Mouse (Mus musculus) spleen, adult 2 months (tissue): ENCODE measurements around the gene Tshz3.

Experiments used
- CTCF ChIP-seq: fragments of 200-500 bp; IDR thresholded peaks from 2 replicates; pipeline ENCODE4 v1.5.1; 2011; ENCODE audit warnings: mild to moderate bottlenecking, inconsistent platforms; ENCODE audit not compliant: insufficient read depth, insufficient read length, insufficient replicate concordance; ENCODE audit errors: extremely low read depth
- POLR2A ChIP-seq: fragments of 200-500 bp; IDR thresholded peaks from 2 replicates; pipeline ENCODE4 v1.6.1; 2011; ENCODE audit warnings: low read depth, low read length, inconsistent platforms

DNA sequence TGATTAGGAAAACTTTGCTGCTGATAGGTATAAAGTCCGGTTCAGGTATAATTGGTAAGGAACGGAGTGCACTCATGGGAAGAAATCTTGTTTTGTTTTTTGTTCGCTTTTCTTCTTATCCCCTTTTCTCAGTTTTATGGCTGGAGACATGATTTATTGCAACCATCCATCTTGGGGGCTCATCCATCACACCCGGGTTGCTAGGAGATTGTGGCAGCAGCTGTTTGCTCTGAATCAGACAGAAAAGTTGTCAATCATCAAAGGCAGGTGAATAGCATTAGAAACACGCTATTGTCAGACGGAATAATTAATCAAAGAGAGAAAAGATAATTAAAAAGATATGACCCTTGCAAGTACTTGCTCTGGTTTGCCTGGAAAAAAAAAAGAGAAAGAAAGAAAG, 12.5 kb downstream of the Tshz3 start:
- TF ChIP-seq CTCF = no peak
- no peak for TF ChIP-seq POLR2A
